Mouse (Mus musculus) liver, postnatal 0 days (tissue): ENCODE measurements around the gene Nckap1l. TPM values are rescaled to one million over a fixed set of nuclear protein-coding genes. Genes with fewer than 3 reads are reported as not detected.

Experiments
- ATAC-seq: fragments of 200-750 bp; cut with Nextera tagmentation; 2 replicates; pipeline ENCODE4 v1.8.0; 2017; ENCODE audit warnings: mild to moderate bottlenecking, moderate library complexity
- DNase-seq: peaks from one replicate; pipeline ENCODE4 v3.0.0-alpha.2; 2016
- H3K27ac ChIP-seq: fragments of 300-500 bp; sonication (generic); 2 replicates; pipeline ENCODE4 v1.5.1; 2014; ENCODE audit warnings: antibody characterized with exemption, moderate library complexity, mild to moderate bottlenecking, low read depth
- H3K27me3 ChIP-seq: fragments of 300-500 bp; sonication (generic); 2 replicates; pipeline ENCODE4 v1.6.1; 2014; ENCODE audit warnings: low read length, control low read depth, mixed read lengths; ENCODE audit not compliant: insufficient read depth
- H3K36me3 ChIP-seq: fragments of 300-500 bp; sonication (generic); replicated peaks from 2 replicates; pipeline ENCODE4 v1.6.1; 2014; ENCODE audit warnings: mild to moderate bottlenecking, control low read depth, low read length, moderate library complexity, mixed read lengths; ENCODE audit not compliant: insufficient read depth
- H3K4me1 ChIP-seq: fragments of 300-500 bp; sonication (generic); 2 replicates; pipeline ENCODE4 v1.6.1; 2014; ENCODE audit warnings: antibody characterized with exemption, mild to moderate bottlenecking, control low read depth; ENCODE audit not compliant: insufficient read depth
- H3K4me2 ChIP-seq: fragments of 300-500 bp; sonication (generic); 2 replicates; pipeline ENCODE4 v1.6.1; 2014; ENCODE audit warnings: low read depth, mild to moderate bottlenecking, low read length, moderate library complexity, mixed read lengths
- H3K4me3 ChIP-seq: fragments of 300-500 bp; sonication (generic); 2 replicates; pipeline ENCODE4 v1.5.1; 2014; ENCODE audit warnings: low read depth, low read length
- H3K9ac ChIP-seq: fragments of 300-500 bp; sonication (generic); replicated peaks from 2 replicates; pipeline ENCODE4 v1.6.1; 2014; ENCODE audit warnings: mild to moderate bottlenecking, moderate library complexity
- H3K9me3 ChIP-seq: fragments of 300-500 bp; sonication (generic); 2 replicates; pipeline ENCODE4 v1.6.1; 2016; ENCODE audit warnings: mild to moderate bottlenecking, control low read depth, low read length, mixed read lengths
- CTCF ChIP-seq: sonication (generic); IDR thresholded peaks from 2 replicates; pipeline ENCODE4 v1.5.1; 2016; ENCODE audit warnings: antibody characterized with exemption, low read depth
- EP300 ChIP-seq: IDR thresholded peaks from 2 replicates; pipeline ENCODE4 v1.6.1; 2016; ENCODE audit warnings: antibody characterized with exemption, low read depth, mild to moderate bottlenecking
- WGBS: fragments of 180-500 bp; shearing (Covaris S2); extraction: QIAGEN DNeasy Blood & Tissue Kit; methylation state at CpG from one replicate; pipeline ENCODE4 v1.1.7; 2014; ENCODE audit not compliant: insufficient replicate concordance; 5-methylcytosine and 5-hydroxymethylcytosine counted together
- polyA plus RNA-seq: library from polyadenylated mRNA; unstranded; fragments of >200 nt; fragmentation: Nextera tagmentation; extraction: Ambion mirVana; gene quantifications from 2 replicates; pipeline ENCODE4 v1.2.1, GENCODE M21; 2015

Gene Nckap1l
- polyA plus RNA-seq, 1 experiment from 2014 or later: 6.8 TPM

GRCm38 (mm10) chr15:103454449-103454848 is 855 bp downstream of the Nckap1l start:
- Histone ChIP-seq H3K36me3 (no peaks in the 10 kb centered on the region; the same call in 1 of the 2 replicates), H3K27ac (0 out of 2 replicates have a peak overlapping the region, but pooled peaks have one; percentile 3), H3K9me3 (no peaks in the 10 kb centered on the region), H3K4me1 (no peaks in the 10 kb centered on the region), H3K27me3 (no peaks in the 10 kb centered on the region), H3K4me2 (peak overlapping the region; percentile 58), H3K9ac (peak overlapping the region; percentile 13; the same call in 1 of the 2 replicates), H3K4me3 (peak overlapping the region; percentile 44)
- no peak for ATAC-seq
- no peak for DNase-seq
- WGBS: 38% methylated on average over 6 of the region's 6 CpGs
- TF ChIP-seq CTCF: no peak
- TF ChIP-seq EP300: no peak

GRCm38 (mm10) chr15:103462539-103463261 is 9.1 kb downstream of the Nckap1l start:
- DNase-seq (no peak), ATAC-seq (no peak)
- Histone ChIP-seq H3K4me3 (no peak overlapping the region), H3K36me3 (peaks cover 8% of the 10 kb centered on the region; the same call in 1 of the 2 replicates), H3K9me3 (no peaks in the 10 kb centered on the region), H3K27ac (no peak overlapping the region), H3K4me1 (no peaks in the 10 kb centered on the region), H3K27me3 (no peaks in the 10 kb centered on the region), H3K9ac (no peak overlapping the region), H3K4me2 (no peak overlapping the region)
- WGBS: 60% methylated on average over 7 of the region's 7 CpGs
- TF ChIP-seq CTCF (no peak), EP300 (no peak)

GRCm38 (mm10) chr15:103471488-103472194 is 18.0 kb downstream of the Nckap1l start:
- WGBS: 77% methylated on average over 7 of the region's 7 CpGs
- H3K4me1 ChIP-seq: no peaks in the 10 kb centered on the region
- TF ChIP-seq CTCF: no peak
- TF ChIP-seq EP300: no peak
- H3K4me2 ChIP-seq: no peak overlapping the region
- H3K9ac ChIP-seq: no peak overlapping the region
- no peak overlapping the region for H3K27ac ChIP-seq
- DNase-seq (no peak), ATAC-seq (no peak)
- H3K9me3 ChIP-seq: no peaks in the 10 kb centered on the region
- H3K27me3 ChIP-seq: no peaks in the 10 kb centered on the region
- no peak overlapping the region for H3K4me3 ChIP-seq
- H3K36me3 ChIP-seq: peaks cover 8% of the 10 kb centered on the region; the same call in 1 of the 2 replicates

GRCm38 (mm10) chr15:103472265-103472664 is 18.7 kb downstream of the Nckap1l start:
- Histone ChIP-seq H3K27me3 (no peaks in the 10 kb centered on the region), H3K4me3 (no peak overlapping the region), H3K4me1 (no peaks in the 10 kb centered on the region), H3K9ac (no peak overlapping the region), H3K36me3 (peaks cover 5% of the 10 kb centered on the region; the same call in 1 of the 2 replicates), H3K9me3 (no peaks in the 10 kb centered on the region), H3K27ac (no peak overlapping the region), H3K4me2 (no peak overlapping the region)
- DNase-seq: no peak
- TF ChIP-seq CTCF (no peak), EP300 (no peak)
- 69% methylated on average over 3 of the region's 3 CpGs for whole genome bisulfite sequencing
- ATAC-seq: no peak

- DNase-seq: no peak
- Histone ChIP-seq H3K27me3 (no peaks in the 10 kb centered on the region), H3K27ac (no peak overlapping the region), H3K4me3 (no peak overlapping the region), H3K4me1 (no peaks in the 10 kb centered on the region), H3K4me2 (no peak overlapping the region), H3K9ac (no peak overlapping the region), H3K36me3 (peaks cover 5% of the 10 kb centered on the region), H3K9me3 (no peaks in the 10 kb centered on the region)
- no peak for ATAC-seq
- TF ChIP-seq CTCF: no peak
- 83% methylated on average over 7 of the region's 7 CpGs for WGBS
These were observed 19.6 kb downstream of the Nckap1l start for GRCm38 (mm10) chr15:103473182-103473581.

- H3K36me3 ChIP-seq: peaks cover 5% of the 10 kb centered on the region
- H3K27ac ChIP-seq: no peak overlapping the region
- H3K4me3 ChIP-seq: no peak overlapping the region
- no peak overlapping the region for H3K9ac ChIP-seq
- no peak for ATAC-seq
- 84% methylated on average over 5 of the region's 5 CpGs for WGBS
- DNase-seq: no peak
- no peak for TF ChIP-seq EP300
- no peak for TF ChIP-seq CTCF
- no peak overlapping the region for H3K4me2 ChIP-seq
- H3K4me1 ChIP-seq: no peaks in the 10 kb centered on the region
- no peaks in the 10 kb centered on the region for H3K27me3 ChIP-seq
- no peaks in the 10 kb centered on the region for H3K9me3 ChIP-seq
These were observed 20.2 kb downstream of the Nckap1l start for GRCm38 (mm10) chr15:103473769-103474168.
